Mouse (Mus musculus) retina, postnatal 7 days (tissue): ENCODE data around the gene Maip1.

Source experiments
- DNase-seq: peaks from one replicate; pipeline ENCODE4 v3.0.0-alpha.2; 2012; ENCODE audit warnings: low read depth, low spot score

Maip1 gene

GRCm38 (mm10) chr1:57428368-57429308 is 22.5 kb downstream of the Maip1 start:
- DNase-seq, result peak; percentile 74

GRCm38 (mm10) chr1:57429786-57430483 is 23.8 kb downstream of the Maip1 start:
- DNase-seq, result no peak

- no peak for DNase-seq
These were observed 27.0 kb downstream of the Maip1 start for GRCm38 (mm10) chr1:57433141-57433540.

GRCm38 (mm10) chr1:57436408-57436807 is 30.3 kb downstream of the Maip1 start:
- no peak for DNase-seq

GRCm38 (mm10) chr1:57436954-57437353 is 30.8 kb downstream of the Maip1 start:
- DNase-seq, result no peak

GRCm38 (mm10) chr1:57439026-57439425 is 32.9 kb downstream of the Maip1 start:
- no peak for DNase-seq

GRCm38 (mm10) chr1:57440771-57441170 is 34.6 kb downstream of the Maip1 start:
- no peak for DNase-seq

- no peak for DNase-seq
These were observed 39.6 kb downstream of the Maip1 start for GRCm38 (mm10) chr1:57445679-57446078.

- DNase-seq, result no peak
These were observed 44.1 kb downstream of the Maip1 start for GRCm38 (mm10) chr1:57450241-57450640.

GRCm38 (mm10) chr1:57460305-57460940 is 54.3 kb downstream of the Maip1 start:
- no peak for DNase-seq
